Mouse (Mus musculus): ENCODE data around the gene Ispd.

DNA sequence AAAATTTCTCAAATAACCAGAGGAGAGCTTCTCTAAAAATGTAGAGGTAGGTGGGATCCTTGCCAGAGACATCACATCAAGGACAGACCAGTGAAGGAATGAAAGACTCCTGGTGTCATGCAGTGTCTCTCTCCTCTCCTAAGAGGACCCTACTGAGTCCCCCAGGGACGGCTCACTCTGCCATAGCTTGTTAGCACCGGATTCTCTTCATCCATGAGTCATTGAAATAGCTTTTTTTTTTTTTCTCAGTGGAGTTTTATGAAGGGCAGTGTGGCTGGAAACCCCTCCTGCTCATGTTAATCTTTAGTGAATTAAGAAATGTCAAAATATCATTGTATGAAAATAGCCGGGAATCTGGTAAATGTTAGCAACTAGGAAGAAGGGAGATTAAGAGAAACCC lies 342.1 kb downstream of the Ispd start:
- no peak for TF ChIP-seq EP300 (IDR thresholded peaks at IDR 0.05)
- TF ChIP-seq CTCF (IDR thresholded peaks at IDR 0.05): no peak

Data from lung, postnatal 0 days (tissue).